8 mouse cellular contexts compared by ENCODE assay signal in genomic region chr5:24684578-24685365, GRCm38 (mm10). TPM values are rescaled to one million over a fixed set of nuclear protein-coding genes. Genes with fewer than 3 reads are reported as not detected.
DNase-seq lines count a peak whose midpoint lies in the region; ATAC-seq and TF ChIP-seq lines count a peak whose summit lies in the region.

No protein-coding gene starts in this region.

- peak overlapping the region; percentile 65 to 73 for H3K4me3 ChIP-seq in ES-E14 (ENCODE audit: insufficient read depth in 1 of 2, low read depth in 1 of 2, low read length in 2 of 2, poor library complexity in 1 of 2, severe bottlenecking in 1 of 2)
- peak overlapping the region; percentile 63 for H3K4me3 ChIP-seq in bone marrow macrophage, adult 2 months (ENCODE audit: insufficient read depth, low read length)
- H3K4me3 ChIP-seq in forebrain, embryonic 10.5 days = peak overlapping the region; percentile 71
- H3K4me3 ChIP-seq in lung, adult 2 months (replicated peaks; ENCODE audit: extremely low read depth, low read depth, low read length) = peak overlapping the region; percentile 71
- peak overlapping the region; percentile 88 for H3K4me3 ChIP-seq in neural tube, embryonic 15.5 days (replicated peaks)

- peaks cover 0 to 2% of the 10 kb centered on the region in 2 experiments; a peak in 3 of 4 replicates for H3K4me1 ChIP-seq in ES-E14 (ENCODE audit: control insufficient read depth in 2 of 2, insufficient read depth in 2 of 2, low read length in 2 of 2, poor library complexity in 1 of 2)
- H3K4me1 ChIP-seq in bone marrow macrophage, adult 2 months (ENCODE audit: control insufficient read depth, insufficient read depth, low read length) = peaks cover 23% of the 10 kb centered on the region
- H3K4me1 ChIP-seq in forebrain, embryonic 10.5 days = peaks cover 19% of the 10 kb centered on the region
- peaks cover 9% of the 10 kb centered on the region; the same call in 1 of the 2 replicates for H3K4me1 ChIP-seq in lung, adult 2 months (ENCODE audit: control insufficient read depth, insufficient read depth, low read length)
- peaks cover 23% of the 10 kb centered on the region for H3K4me1 ChIP-seq in neural tube, embryonic 15.5 days

- peaks cover 6% of the 10 kb centered on the region; the same call in 1 of the 2 replicates for H3K36me3 ChIP-seq in ES-E14 (ENCODE audit: control insufficient read depth, insufficient read depth, low read length, poor library complexity, severe bottlenecking)
- peaks cover 7% of the 10 kb centered on the region for H3K36me3 ChIP-seq in forebrain, embryonic 10.5 days (replicated peaks)
- H3K36me3 ChIP-seq in neural tube, embryonic 15.5 days = peaks cover 6% of the 10 kb centered on the region; the same call in 1 of the 2 replicates

- ATAC-seq in neural tube, embryonic 15.5 days (ENCODE audit: low FRiP score) = peak; percentile 45

- intact Hi-C loops in heart, postnatal 10 days (cut with DNase I) = loop anchor here (2.0 to 5.0 kb wide), 2 partner anchors 66 to 158 kb away; partner anchors contain the start of gene Rheb

- no peaks in the 10 kb centered on the region for H3K27me3 ChIP-seq in forebrain, embryonic 10.5 days (ENCODE audit: poor library complexity, severe bottlenecking)
- no peaks in the 10 kb centered on the region for H3K27me3 ChIP-seq in neural tube, embryonic 15.5 days (replicated peaks)

- DNase-seq in ES-E14 (ENCODE audit: low read depth, low spot score) = peak; percentile 34
- peak; percentile 21 for DNase-seq in forebrain, embryonic 10.5 days (ENCODE audit: extremely low spot score, low spot score)
- peak; percentile 32 to 64 for DNase-seq in heart, postnatal 10 days
- DNase-seq in layer of hippocampus, adult 9-10 months (ENCODE audit: low spot score) = peak; percentile 52
- peak; percentile 44 for DNase-seq in lung, adult 2 months
- peak; percentile 49 for DNase-seq in thymus, postnatal 4 days

- no peak for TF ChIP-seq CTCF in bone marrow macrophage, adult 2 months (IDR thresholded peaks at IDR 0.05; ENCODE audit: low read depth, low read length)
- no peak for TF ChIP-seq CTCF in lung, adult 2 months (IDR thresholded peaks at IDR 0.05; ENCODE audit: insufficient read depth, low read length)

- no peaks in the 10 kb centered on the region for H3K9me3 ChIP-seq in ES-E14 (ENCODE audit: control insufficient read depth, insufficient read depth, low read depth, low read length)
- no peaks in the 10 kb centered on the region for H3K9me3 ChIP-seq in forebrain, embryonic 10.5 days
- no peaks in the 10 kb centered on the region for H3K9me3 ChIP-seq in neural tube, embryonic 15.5 days (replicated peaks)

- peak overlapping the region; percentile 69 for H3K4me2 ChIP-seq in neural tube, embryonic 15.5 days

- H3K9ac ChIP-seq in ES-E14 (ENCODE audit: insufficient read depth, low read depth, low read length, poor library complexity, severe bottlenecking) = peak overlapping the region; percentile 94
- peak overlapping the region; percentile 51 for H3K9ac ChIP-seq in neural tube, embryonic 15.5 days (replicated peaks)

- WGBS in forebrain, embryonic 10.5 days = 39% methylated on average over 16 of the region's 16 CpGs
- WGBS in lung, adult 2 months = 16% methylated on average over 16 of the region's 16 CpGs
- WGBS in neural tube, embryonic 15.5 days = 26% methylated on average over 16 of the region's 16 CpGs

- peak overlapping the region; percentile 100 for H3K27ac ChIP-seq in ES-E14 (ENCODE audit: insufficient read depth, low read depth, low read length, poor library complexity, severe bottlenecking)
- peak overlapping the region; percentile 100 for H3K27ac ChIP-seq in bone marrow macrophage, adult 2 months (ENCODE audit: insufficient read depth, low read depth, low read length)
- H3K27ac ChIP-seq in forebrain, embryonic 10.5 days = peak overlapping the region; percentile 93
- peak overlapping the region; percentile 94 for H3K27ac ChIP-seq in neural tube, embryonic 15.5 days (replicated peaks)

- TF ChIP-seq POLR2A in bone marrow macrophage, adult 2 months (IDR thresholded peaks at IDR 0.05; ENCODE audit: borderline replicate concordance, low read depth, low read length) = no peak
- TF ChIP-seq POLR2A in lung, adult 2 months (IDR thresholded peaks at IDR 0.05; ENCODE audit: borderline replicate concordance, extremely low read depth, low read depth, low read length) = no peak

- in situ Hi-C loops in ES-E14 (cut with MboI; ENCODE audit: low sequenced_read_pairs in 2 of 2, unreplicated experiment in 2 of 2) = no loop called here

TF ChIP-seq in ES-E14, 5 proteins besides CTCF, POLR2A, EP300 and RAD21:
- TF ChIP-seq MAFK (IDR thresholded peaks at IDR 0.05; ENCODE audit: insufficient read depth, low read depth, low read length) (no peak), ZNF384 (IDR thresholded peaks at IDR 0.05; ENCODE audit: low read depth, low read length) (peak; percentile 94), CHD2 (IDR thresholded peaks at IDR 0.05; ENCODE audit: low read depth, low read length) (no peak), ZC3H11A (IDR thresholded peaks at IDR 0.05; ENCODE audit: borderline replicate concordance, low read depth, low read length) (no peak)

RNA-seq across cellular contexts. Expression of gene Nub1, which starts 0.6 kb away (rescaled TPM):
- total RNA-seq in ES-E14 (2012; rRNA removed) = 39.9 and 47.7 TPM in 2 replicates
- 65.2 and 67.4 TPM in 2 replicates for polyA plus RNA-seq in bone marrow macrophage, adult 2 months (2012; ENCODE audit: insufficient read depth, insufficient read length, missing spikeins)
- polyA plus RNA-seq in forebrain, embryonic 10.5 days (2016; fragmentation: Nextera tagmentation; extraction: Ambion mirVana) = 26.1 and 27.0 TPM in 2 replicates
- total RNA-seq in heart, postnatal 10 days (2021) = 10 to 100 TPM; 29.3 to 31.6 TPM
- polyA plus RNA-seq in lung, adult 2 months (2012; rRNA removed) = 49.0 and 59.9 TPM in 2 replicates
- polyA plus RNA-seq in neural tube, embryonic 15.5 days (2015; fragmentation: Nextera tagmentation; extraction: Ambion mirVana) = 45.6 and 47.5 TPM in 2 replicates

RNA-seq across cellular contexts. Expression of gene Wdr86, which starts 45.8 kb away (rescaled TPM):
- 2.5 and 9.5 TPM in 2 replicates for total RNA-seq in ES-E14 (2012; rRNA removed)
- not detected in 2 replicates for polyA plus RNA-seq in bone marrow macrophage, adult 2 months (2012; ENCODE audit: insufficient read depth, insufficient read length, missing spikeins)
- polyA plus RNA-seq in forebrain, embryonic 10.5 days (2016; fragmentation: Nextera tagmentation; extraction: Ambion mirVana) = 22.5 and 24.5 TPM in 2 replicates
- total RNA-seq in heart, postnatal 10 days (2021) = 1 to 10 TPM; 1.1 to 2.5 TPM
- 2.6 and 3.4 TPM in 2 replicates for polyA plus RNA-seq in lung, adult 2 months (2012; rRNA removed)
- 4.1 and 5.2 TPM in 2 replicates for polyA plus RNA-seq in neural tube, embryonic 15.5 days (2015; fragmentation: Nextera tagmentation; extraction: Ambion mirVana)

Comparison
In these comparisons a context has a peak if more than half of its experiments do, and no peak if none do; other contexts are left out.
1. Peak in every context shown above with its lines: DNase-seq, ATAC-seq, H3K4me3 ChIP-seq and H3K27ac ChIP-seq.